Mouse (Mus musculus) layer of hippocampus, adult 2 months (tissue): ENCODE data around the gene Soat2. TPM values are rescaled to one million over a fixed set of nuclear protein-coding genes. Genes with fewer than 3 reads are reported as not detected.
"Not testable (repeated sequence)": the region's sequence is repeated elsewhere in the genome, so short reads cannot be mapped to it uniquely, and the experiment has no call there.

Experiments
- DNase-seq, 2 experiments: peaks; one replicate each; pipeline ENCODE4 v3.0.0; 2022; ENCODE audit warnings: low spot score in 2 of 2
- H3K27ac ChIP-seq: fragments of 200-600 bp; 2 replicates; pipeline ENCODE4 v1.8.1; 2022
- H3K4me3 ChIP-seq: fragments of 200-600 bp; 2 replicates; pipeline ENCODE4 v1.8.1; 2022; ENCODE audit warnings: mild to moderate bottlenecking
- CTCF ChIP-seq: fragments of 200-600 bp; conservative IDR thresholded peaks from 2 replicates; pipeline ENCODE4 v1.8.1; 2022; ENCODE audit warnings: antibody characterized with exemption, mild to moderate bottlenecking, moderate library complexity
- total RNA-seq, 2 experiments: library from RNA; stranded (reverse); gene quantifications; 2 replicates each; pipeline ENCODE4 v1.2.3; 2021

Gene Soat2
- total RNA-seq, 2 experiments from 2014 or later = not detected

- Histone ChIP-seq H3K27ac (peak within 1 kb of the TSS; percentile 67), H3K4me3 (peak within 1 kb of the TSS; percentile 28)
- no peak for DNase-seq
- TF ChIP-seq CTCF = no peak
These were observed 6.0 kb upstream of the Soat2 start, which contains the start of gene Igfbp6 for GRCm38 (mm10) chr15:102144274-102144711. Gene Igfbp6, plus strand, starts transcription at chr15:102144362.

- peak overlapping the region; percentile 28 for H3K4me3 ChIP-seq
- TF ChIP-seq CTCF = no peak
- no peak for DNase-seq
- H3K27ac ChIP-seq = peak overlapping the region; percentile 67
These were observed 5.6 kb upstream of the Soat2 start for GRCm38 (mm10) chr15:102144726-102145125.

GRCm38 (mm10) chr15:102145330-102145729 lies 5.0 kb upstream of the Soat2 start:
- Histone ChIP-seq H3K4me3 (no peak overlapping the region), H3K27ac (0 out of 2 replicates have a peak overlapping the region, but pooled peaks have one; percentile 67)
- DNase-seq = no peak
- TF ChIP-seq CTCF = no peak

GRCm38 (mm10) chr15:102146089-102146488 lies 4.2 kb upstream of the Soat2 start:
- no peak overlapping the region for H3K27ac ChIP-seq
- no peak for TF ChIP-seq CTCF
- DNase-seq = no peak
- no peak overlapping the region for H3K4me3 ChIP-seq

- Histone ChIP-seq H3K27ac (no peak overlapping the region), H3K4me3 (no peak overlapping the region)
- peak in 1 of 2 experiments; percentile 58 for DNase-seq
- TF ChIP-seq CTCF = peak; percentile 79
These were observed 3.4 kb upstream of the Soat2 start for GRCm38 (mm10) chr15:102146882-102147281.

GRCm38 (mm10) chr15:102147674-102148402 lies 2.5 kb upstream of the Soat2 start:
- no peak for DNase-seq
- no peak overlapping the region for H3K4me3 ChIP-seq
- no peak for TF ChIP-seq CTCF
- H3K27ac ChIP-seq = no peak overlapping the region

- no peak for TF ChIP-seq CTCF
- Histone ChIP-seq H3K27ac (no peak overlapping the region), H3K4me3 (no peak overlapping the region)
- no peak for DNase-seq
These were observed 765 bp upstream of the Soat2 start for GRCm38 (mm10) chr15:102149561-102149960.

- no peak for DNase-seq
- Histone ChIP-seq H3K4me3 (no peak overlapping the region), H3K27ac (no peak overlapping the region)
- TF ChIP-seq CTCF = no peak
These were observed 2.3 kb downstream of the Soat2 start for GRCm38 (mm10) chr15:102152646-102153045.

GRCm38 (mm10) chr15:102155006-102155405 lies 4.7 kb downstream of the Soat2 start:
- not testable (repeated sequence) for DNase-seq, H3K4me3 ChIP-seq, H3K27ac ChIP-seq
- peak; percentile 47 for TF ChIP-seq CTCF

GRCm38 (mm10) chr15:102156836-102157235 lies 6.5 kb downstream of the Soat2 start:
- Histone ChIP-seq H3K27ac (no peak overlapping the region), H3K4me3 (no peak overlapping the region)
- no peak for TF ChIP-seq CTCF
- no peak for DNase-seq

GRCm38 (mm10) chr15:102160415-102161060 lies 10.2 kb downstream of the Soat2 start:
- no peak for DNase-seq
- no peak overlapping the region for H3K27ac ChIP-seq
- TF ChIP-seq CTCF = no peak
- H3K4me3 ChIP-seq = no peak overlapping the region

GRCm38 (mm10) chr15:102163900-102164693 lies 13.8 kb downstream of the Soat2 start:
- DNase-seq = no peak
- Histone ChIP-seq H3K27ac (no peak overlapping the region), H3K4me3 (no peak overlapping the region)
- TF ChIP-seq CTCF = peak; percentile 20; the same call in 1 of the 2 replicates
